Mouse (Mus musculus) hindbrain, embryonic 10.5 days (tissue): ENCODE measurements around the gene Tmem192. TPM values are rescaled to one million over a fixed set of nuclear protein-coding genes. Genes with fewer than 3 reads are reported as not detected.
"Not testable (repeated sequence)": the region's sequence is repeated elsewhere in the genome, so short reads cannot be mapped to it uniquely, and the experiment has no call there.

Experiments
- DNase-seq: peaks from one replicate; pipeline ENCODE4 v3.0.0-alpha.2; 2017; ENCODE audit warnings: low spot score
- H3K27ac ChIP-seq: fragments of 300-500 bp; sonication (generic); 2 replicates; pipeline ENCODE4 v1.5.1; 2016; ENCODE audit warnings: mild to moderate bottlenecking, moderate library complexity
- H3K27me3 ChIP-seq: fragments of 300-500 bp; sonication (generic); 2 replicates; pipeline ENCODE4 v1.6.1; 2016; ENCODE audit warnings: mild to moderate bottlenecking; ENCODE audit not compliant: poor library complexity, insufficient read depth, severe bottlenecking
- H3K36me3 ChIP-seq: fragments of 300-500 bp; sonication (generic); 2 replicates; pipeline ENCODE4 v1.6.1; 2016; ENCODE audit warnings: mild to moderate bottlenecking, moderate library complexity
- H3K4me1 ChIP-seq: fragments of 300-500 bp; sonication (generic); replicated peaks from 2 replicates; pipeline ENCODE4 v1.6.1; 2016; ENCODE audit warnings: mild to moderate bottlenecking
- H3K4me3 ChIP-seq: fragments of 300-500 bp; sonication (generic); 2 replicates; pipeline ENCODE4 v1.5.1; 2016; ENCODE audit warnings: mild to moderate bottlenecking, moderate library complexity
- H3K9me3 ChIP-seq: fragments of 300-500 bp; sonication (generic); 2 replicates; pipeline ENCODE4 v1.6.1; 2016; ENCODE audit warnings: mild to moderate bottlenecking, moderate library complexity
- WGBS: fragments of 180-500 bp; shearing (Covaris S2); methylation state at CpG from one replicate; pipeline ENCODE4 v1.1.7; 2016; 5-methylcytosine and 5-hydroxymethylcytosine counted together
- polyA plus RNA-seq: library from polyadenylated mRNA; unstranded; fragments of >200 nt; fragmentation: Nextera tagmentation; extraction: Ambion mirVana; gene quantifications from 2 replicates; pipeline ENCODE4 v1.2.1, GENCODE M21; 2016

The Tmem192 gene
- polyA plus RNA-seq, 1 experiment from 2014 or later: 20.8 TPM

DNA sequence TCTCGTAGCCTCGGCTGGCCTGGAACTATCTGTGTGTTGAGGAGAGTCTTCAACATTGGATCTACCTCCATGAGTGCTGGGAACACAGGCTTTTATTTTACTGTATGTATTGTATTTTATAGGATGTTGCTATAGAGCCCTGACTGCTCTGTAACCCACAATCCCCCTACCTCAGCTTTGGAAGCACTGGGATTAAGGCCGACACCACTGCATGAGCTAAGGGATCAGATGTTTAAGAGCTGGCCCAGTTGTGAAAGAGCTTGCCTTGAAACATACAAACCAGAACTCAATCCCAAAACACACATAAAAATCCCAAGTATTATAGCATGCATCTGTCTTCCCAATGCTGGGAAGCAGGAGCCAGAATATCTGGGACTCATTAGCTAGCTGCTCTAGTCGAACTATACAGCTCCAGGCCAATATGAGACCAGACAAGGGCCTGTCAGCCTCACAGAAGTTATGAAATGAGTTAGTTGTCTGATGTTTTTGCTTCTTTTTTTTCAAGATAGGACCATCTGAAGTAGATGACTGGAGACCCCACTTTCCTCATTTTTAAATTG is 51.9 kb downstream of the Tmem192 start:
- H3K27me3 ChIP-seq: no peaks in the 10 kb centered on the region
- WGBS: 87% methylated on average over 4 of the region's 4 CpGs
- DNase-seq: no peak
- no peak overlapping the region for H3K4me3 ChIP-seq
- H3K36me3 ChIP-seq: no peaks in the 10 kb centered on the region
- no peaks in the 10 kb centered on the region for H3K4me1 ChIP-seq
- H3K27ac ChIP-seq: no peak overlapping the region
- H3K9me3 ChIP-seq: no peaks in the 10 kb centered on the region

DNA sequence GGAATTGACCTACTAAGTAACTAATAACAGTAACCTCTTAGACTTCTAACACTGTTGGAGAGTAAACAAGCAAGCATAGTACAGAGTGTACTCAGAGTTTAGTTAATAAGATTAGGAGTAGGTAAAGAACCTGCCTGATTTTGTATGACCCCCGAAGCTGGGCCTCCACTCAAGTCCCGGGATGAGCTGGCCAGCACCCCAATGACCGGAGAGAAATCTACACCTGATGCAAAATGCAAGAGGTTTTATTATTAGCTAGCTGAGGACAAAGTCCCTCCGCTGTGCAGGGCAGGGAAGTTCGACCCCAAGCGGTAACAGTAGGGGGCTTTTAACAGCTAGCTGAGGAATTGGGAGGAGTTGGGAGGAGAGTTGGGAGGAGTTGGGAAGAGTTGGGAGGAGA is 60.6 kb downstream of the Tmem192 start:
- not testable (repeated sequence) for H3K27ac ChIP-seq, H3K9me3 ChIP-seq, H3K27me3 ChIP-seq, H3K4me1 ChIP-seq, H3K4me3 ChIP-seq, H3K36me3 ChIP-seq, DNase-seq
- WGBS: 74% methylated on average over 6 of the region's 6 CpGs

DNA sequence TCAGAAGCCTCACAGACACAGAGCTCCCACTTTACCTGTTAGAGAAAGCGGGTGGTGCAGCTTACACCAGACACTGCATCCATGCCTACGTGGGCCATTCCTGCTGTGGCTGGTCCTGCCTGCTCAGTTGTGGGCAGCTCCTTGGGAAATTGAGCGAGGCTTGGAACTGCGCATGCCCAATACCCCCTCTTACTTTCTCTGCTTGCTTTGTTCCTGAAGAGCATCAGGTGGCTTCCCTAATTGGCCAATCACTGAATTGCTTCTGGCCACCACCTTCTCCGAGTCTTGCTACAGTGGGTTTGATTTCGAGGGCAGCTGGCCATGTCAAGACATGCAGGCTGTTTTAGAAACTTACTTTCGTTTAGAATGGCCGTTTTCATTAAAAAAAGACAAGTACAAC is 71.4 kb downstream of the Tmem192 start, which contains the start of the genes Trim61 and Trim60:
Trim61 (minus strand) TSS at position 101 of the 400 bp plus-strand sequence.
Trim60 (minus strand) TSS at position 162 of the 400 bp plus-strand sequence.
- Histone ChIP-seq H3K4me3 (no peak within 1 kb of the TSS), H3K27me3 (no peaks in the 10 kb centered on the region), H3K9me3 (0 out of 2 replicates have a peak, but pooled peaks cover 4% of the 10 kb centered on the region), H3K27ac (no peak within 1 kb of the TSS), H3K4me1 (no peaks in the 10 kb centered on the region), H3K36me3 (no peaks in the 10 kb centered on the region)
- no peak for DNase-seq
- 91% methylated on average over 8 of the region's 8 CpGs for WGBS

Other genes with a start within 250 kb of the Tmem192 start
- 200 and 202 TPM in 2 replicates for gene Msmo1, start 213.4 kb upstream of the Tmem192 start, polyA plus RNA-seq
- 11.5 and 13.0 TPM in 2 replicates for gene Klhl2, start 97.2 kb upstream of the Tmem192 start, polyA plus RNA-seq
- gene Trim75, start 40.6 kb downstream of the Tmem192 start, polyA plus RNA-seq: not detected in 2 replicates
- gene Trim61, start 71.3 kb downstream of the Tmem192 start, polyA plus RNA-seq: not detected in 2 replicates
- gene Trim60, start 71.4 kb downstream of the Tmem192 start, polyA plus RNA-seq: not detected in 2 replicates
- 1.3 and 1.9 TPM in 2 replicates for gene Apela, start 90.2 kb downstream of the Tmem192 start, polyA plus RNA-seq
- gene Gm10663, start 127.8 kb downstream of the Tmem192 start, polyA plus RNA-seq: not detected in 2 replicates
- not detected in 2 replicates for gene BC030870, start 182.4 kb downstream of the Tmem192 start, polyA plus RNA-seq